Mouse (Mus musculus): Measurements from ENCODE around the gene Trdmt1.
"Not testable (repeated sequence)": the region's sequence is repeated elsewhere in the genome, so short reads cannot be mapped to it uniquely, and the experiment has no call there.

- TF ChIP-seq POLR2A (IDR thresholded peaks at IDR 0.05; ENCODE audit: low read depth, low read length); CTCF (IDR thresholded peaks at IDR 0.05; ENCODE audit: extremely low read depth, insufficient read depth, insufficient read length, insufficient replicate concordance): not testable (repeated sequence)
These were observed 39.3 kb upstream of the Trdmt1 start for GRCm38 (mm10) chr2:13583746-13584145.
